Mouse (Mus musculus) gastrocnemius, postnatal 4 days (tissue): ENCODE data around the gene Pgbd5. TPM values are rescaled to one million over a fixed set of nuclear protein-coding genes. Genes with fewer than 3 reads are reported as not detected.
A peak's percentile ranks its signal among the peaks of the same experiment; 100 is the strongest.

Experiments used
- DNase-seq, 2 experiments: peaks; one replicate each; pipeline ENCODE4 v3.0.0; 2021 to 2022; ENCODE audit warnings: low spot score in 2 of 2, mixed read lengths in 2 of 2
- long read RNA-seq, 2 experiments: library from polyadenylated mRNA; stranded (forward); transcript quantifications; one replicate each; pipeline ENCODE4 v2.0.0; 2021
- total RNA-seq, 2 experiments: library from RNA; stranded (reverse); gene quantifications; 2 replicates each; pipeline ENCODE4 v1.2.3; 2021

The Pgbd5 gene
- total RNA-seq, result 1 to 10 TPM; 2.0 to 2.5 TPM
- long read RNA-seq, experiment 1, partial matches to known transcripts, result 0 of 1 reads
- long read RNA-seq, experiment 1, other reads (novel, unspliced or antisense), result 0 of 1 reads
- long read RNA-seq, experiment 2, transcript Pgbd5-201 (7 exons, 2,824 nt), result major isoform, 7 of 11 reads
- long read RNA-seq, experiment 2, partial matches to known transcripts, result 0 of 11 reads
- long read RNA-seq, experiment 2, other reads (novel, unspliced or antisense), result 4 of 11 reads

DNA sequence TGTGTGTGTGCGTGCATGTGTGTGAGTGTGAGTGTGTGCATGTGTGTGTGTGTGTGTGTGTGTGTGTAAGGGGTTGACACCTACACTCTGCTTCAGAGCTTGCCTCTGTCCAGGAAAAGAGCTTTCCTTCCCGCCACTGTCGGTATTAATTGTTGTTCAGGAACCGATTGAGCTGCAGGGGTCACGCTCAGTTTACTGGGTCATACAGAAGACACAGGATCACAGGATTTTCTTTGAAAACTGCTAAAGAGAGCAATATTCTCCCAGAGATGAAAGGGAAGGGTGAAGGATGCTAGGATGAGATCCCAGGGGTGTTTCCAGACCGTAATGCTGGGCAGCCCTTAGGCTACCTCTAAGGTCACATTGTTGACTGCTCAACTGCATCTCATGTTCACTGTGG is at the start of gene Pgbd5:
Gene Pgbd5, minus strand, starts transcription at position 101 of the 400 bp plus-strand sequence.
- no peak for DNase-seq

DNA sequence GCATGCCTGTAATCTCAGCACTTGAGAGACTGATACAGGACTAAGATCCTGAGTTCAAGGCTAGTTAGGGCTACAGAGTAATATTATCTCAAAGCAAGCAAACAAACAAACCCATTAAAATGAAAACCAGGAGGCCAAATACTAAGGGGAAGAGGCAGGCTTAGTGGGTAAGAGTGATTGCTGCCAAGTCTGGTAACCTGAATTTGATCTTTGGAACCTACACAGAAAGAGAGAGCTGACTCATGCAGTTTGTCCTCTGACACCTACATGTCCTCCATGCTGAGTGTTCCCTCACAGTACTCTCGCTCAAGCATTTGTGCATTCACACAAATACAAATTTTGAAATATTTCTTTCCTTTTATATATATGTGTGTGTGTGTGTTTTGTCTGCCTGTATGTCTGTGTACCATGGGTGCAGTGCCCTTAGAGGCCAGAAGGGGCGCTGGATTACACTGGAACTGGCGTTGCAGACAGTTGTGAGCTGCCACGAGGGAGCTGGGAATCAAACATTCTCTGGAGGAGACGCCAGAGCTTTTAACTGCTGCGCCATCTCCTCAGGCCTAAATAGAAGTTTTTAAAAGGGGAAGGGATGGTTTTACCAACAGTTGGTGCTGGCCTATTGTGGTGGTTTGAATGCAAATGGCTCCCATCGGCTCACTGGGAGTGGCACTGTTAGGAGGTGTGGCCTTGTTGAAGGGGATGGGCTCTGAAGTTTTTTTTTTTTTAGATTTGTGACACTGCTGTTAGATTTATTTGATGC is 44.1 kb upstream of the Pgbd5 start:
- DNase-seq, result no peak

DNA sequence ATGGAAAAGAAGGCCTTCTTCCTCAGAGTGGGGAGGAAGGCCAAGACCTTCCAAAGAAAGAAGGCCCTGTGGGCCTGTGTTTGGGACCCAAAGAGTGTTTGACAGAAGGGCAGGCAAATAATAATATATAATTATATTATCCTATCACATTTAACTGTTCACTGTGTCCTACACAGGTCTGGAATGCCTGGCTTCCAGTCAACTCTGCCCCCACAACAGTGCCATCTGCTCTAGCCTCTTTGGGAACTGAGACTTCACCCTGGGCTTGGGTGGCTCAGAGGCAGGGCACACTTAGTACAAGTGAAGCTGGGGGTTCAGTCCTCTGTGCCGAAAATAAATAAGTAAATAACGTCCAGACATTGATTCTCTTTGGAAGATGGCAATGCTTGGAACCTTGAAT is 43.3 kb upstream of the Pgbd5 start:
- no peak for DNase-seq

DNA sequence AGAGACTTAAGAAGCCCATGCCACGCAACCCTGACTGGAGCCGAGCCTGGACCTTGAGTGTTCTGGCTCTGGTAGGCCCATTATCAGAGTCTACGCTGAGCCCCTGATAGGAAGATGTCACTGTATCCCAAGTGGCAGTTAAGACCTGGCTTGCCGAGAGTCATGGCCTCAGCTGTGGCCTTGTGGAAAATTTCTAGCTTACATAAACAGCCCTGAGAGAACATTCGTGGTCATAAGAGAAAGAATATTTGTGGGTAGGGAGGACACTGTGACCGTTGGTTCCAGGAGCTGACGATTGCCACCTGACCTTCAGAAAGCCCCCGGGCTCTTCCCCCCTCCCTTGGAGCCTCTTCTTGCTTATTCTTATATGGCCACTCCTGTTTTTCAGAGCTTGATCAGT is 40.9 kb upstream of the Pgbd5 start:
- no peak for DNase-seq

DNA sequence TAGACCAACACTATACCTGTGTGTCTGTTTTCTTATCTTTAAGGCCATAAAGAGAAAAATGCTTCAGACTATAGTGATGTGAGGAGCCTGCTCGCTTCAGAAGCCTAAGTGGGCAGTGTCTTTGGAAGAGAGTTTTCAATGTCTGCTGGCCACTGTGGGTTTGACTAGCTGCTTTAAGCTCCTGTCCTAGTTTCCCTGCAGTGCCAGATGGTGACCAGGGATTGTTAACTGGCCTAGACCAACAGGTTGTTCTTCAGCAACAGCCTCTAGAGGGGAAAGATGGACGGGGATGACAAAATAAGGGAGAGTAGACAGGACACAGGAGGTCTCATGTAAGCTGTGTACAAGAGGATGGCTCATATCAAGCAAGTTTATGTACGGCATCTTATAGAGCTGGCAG is 39.8 kb upstream of the Pgbd5 start:
- DNase-seq, result no peak

DNA sequence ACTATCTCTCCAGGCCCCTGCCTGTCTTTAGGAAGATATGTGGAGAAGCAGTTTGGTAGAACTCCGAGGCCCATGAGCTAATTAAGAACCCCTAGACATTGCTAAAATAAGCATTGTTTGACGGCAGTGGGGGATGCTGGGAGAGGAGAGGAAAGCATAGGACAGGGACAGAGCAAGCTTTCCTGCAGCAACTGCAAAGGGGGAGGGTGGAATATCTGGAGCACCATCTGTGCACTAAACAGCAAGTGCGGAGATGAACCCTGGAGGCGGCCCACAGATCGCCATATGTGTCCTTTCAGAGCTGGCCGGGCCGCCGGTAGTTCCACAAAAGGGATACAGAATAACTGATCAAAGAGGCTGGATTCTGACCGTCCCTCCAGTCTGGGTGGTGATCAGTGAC is 37.2 kb upstream of the Pgbd5 start:
- no peak for DNase-seq

DNA sequence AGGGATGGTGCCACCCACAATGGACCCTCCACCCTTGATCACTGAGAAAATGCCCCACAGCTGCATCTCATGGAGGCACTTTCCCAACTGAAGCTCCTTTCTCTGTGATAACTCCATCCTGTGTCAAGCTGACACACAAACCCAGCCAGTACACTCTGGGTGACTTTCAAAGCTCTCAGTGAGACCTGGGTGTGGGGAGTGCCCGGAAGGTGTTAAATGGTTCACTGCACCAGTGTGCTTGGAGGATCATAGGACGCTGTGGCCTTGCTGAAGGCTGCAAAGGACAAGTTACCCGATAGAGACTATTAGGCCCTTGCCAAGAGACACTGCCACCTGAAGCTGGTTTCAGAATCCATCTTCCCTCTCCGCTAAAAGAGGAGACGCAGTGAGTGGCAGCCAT is 36.2 kb upstream of the Pgbd5 start:
- no peak for DNase-seq

DNA sequence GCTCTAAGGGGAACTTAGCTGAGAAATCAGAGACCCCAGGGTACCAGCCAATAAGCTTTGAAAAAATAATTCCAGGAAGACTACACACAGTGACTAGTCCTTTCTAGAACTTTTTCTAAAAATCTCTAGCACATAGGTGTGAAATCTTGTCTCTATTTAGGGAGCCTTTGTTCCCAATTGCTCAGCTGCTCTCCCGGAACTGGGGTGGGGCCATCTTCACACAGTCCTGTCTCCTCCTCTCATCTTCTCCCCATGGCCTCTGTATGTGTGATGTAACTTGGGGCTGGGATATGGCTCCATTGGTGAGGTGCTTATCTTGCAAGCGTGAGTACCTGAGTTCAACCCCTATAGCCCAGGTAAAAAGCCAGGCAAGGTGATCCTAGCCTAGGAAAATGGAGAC is 25.2 kb upstream of the Pgbd5 start:
- DNase-seq, result no peak

DNA sequence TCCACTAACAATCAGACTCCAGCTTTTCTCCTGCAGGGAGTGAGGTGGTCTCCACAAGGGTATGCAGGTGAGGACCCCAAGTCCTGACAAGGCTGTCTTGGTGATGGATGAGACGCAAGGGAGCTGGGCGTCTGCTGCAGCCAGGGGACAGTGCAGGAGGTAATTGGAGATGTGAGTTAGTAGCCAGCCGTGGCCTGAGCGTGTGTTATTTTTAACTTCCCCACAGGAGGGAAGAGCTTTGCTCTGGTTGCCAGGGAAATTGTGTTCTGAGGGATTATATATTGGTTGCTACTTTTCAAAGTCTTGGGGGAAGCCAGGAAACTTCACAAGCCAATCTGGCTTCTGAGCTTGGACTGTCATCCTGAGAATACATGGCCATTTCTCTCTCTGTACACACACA is 23.7 kb upstream of the Pgbd5 start:
- DNase-seq, result no peak

DNA sequence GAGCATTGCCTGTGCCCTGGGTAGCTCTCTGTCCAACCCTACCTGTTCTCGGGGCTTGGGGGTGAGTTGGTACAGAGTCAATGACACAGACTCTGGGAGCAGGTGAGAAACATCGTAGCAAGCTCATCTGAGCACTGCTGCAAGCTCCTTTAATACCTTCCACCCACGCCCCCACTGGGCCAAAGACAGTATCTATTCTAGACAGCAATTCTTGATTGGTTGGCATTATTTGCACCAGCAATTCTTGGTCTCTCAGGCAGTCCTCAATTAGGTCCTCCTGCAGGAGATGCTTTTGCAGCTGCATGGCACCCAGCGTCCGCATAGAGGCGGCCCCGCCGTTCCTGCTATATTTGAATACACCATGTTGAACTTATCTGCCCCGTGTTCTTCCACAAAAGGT is 22.7 kb upstream of the Pgbd5 start:
- no peak for DNase-seq

DNA sequence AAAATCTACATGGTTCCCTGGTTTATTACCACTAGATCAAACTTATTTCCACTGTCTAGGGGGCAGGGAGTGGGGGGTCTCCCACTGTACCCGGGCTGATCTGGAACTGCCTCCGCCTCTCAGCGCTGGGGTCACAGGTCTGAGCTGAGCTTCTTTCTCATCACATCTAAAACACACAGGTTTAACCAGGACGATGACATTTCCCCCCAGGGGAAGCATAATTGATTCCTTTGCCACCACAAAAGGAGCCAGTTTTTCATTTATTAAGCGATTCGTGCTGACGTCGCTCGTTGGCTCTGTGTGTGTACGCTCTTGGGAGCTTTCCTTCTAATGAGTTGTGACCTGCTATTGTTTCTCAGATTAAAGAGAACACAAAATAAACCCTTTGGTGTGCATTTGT is 21.6 kb upstream of the Pgbd5 start:
- DNase-seq, result no peak

DNA sequence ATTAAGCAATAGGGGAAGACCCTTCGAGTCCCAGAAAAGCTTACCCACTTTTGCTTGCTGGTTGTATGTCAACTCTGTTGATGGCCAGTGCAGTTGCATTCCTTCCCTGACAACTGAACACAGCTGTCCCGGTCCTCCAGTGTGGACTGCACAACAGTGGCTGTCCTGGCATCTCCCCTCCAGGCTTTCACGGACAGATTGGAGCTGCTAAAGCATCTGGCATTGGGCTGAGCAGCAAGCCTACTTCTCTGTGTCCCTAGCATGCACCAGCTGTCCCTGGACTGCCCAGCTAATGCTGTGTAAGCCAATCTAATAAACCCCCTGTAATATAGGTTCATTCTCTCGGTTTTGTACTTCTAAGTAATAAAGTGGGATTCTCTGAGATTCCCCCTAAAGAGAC is 21.2 kb upstream of the Pgbd5 start:
- DNase-seq, result peak in 1 of 2 experiments; percentile 13

DNA sequence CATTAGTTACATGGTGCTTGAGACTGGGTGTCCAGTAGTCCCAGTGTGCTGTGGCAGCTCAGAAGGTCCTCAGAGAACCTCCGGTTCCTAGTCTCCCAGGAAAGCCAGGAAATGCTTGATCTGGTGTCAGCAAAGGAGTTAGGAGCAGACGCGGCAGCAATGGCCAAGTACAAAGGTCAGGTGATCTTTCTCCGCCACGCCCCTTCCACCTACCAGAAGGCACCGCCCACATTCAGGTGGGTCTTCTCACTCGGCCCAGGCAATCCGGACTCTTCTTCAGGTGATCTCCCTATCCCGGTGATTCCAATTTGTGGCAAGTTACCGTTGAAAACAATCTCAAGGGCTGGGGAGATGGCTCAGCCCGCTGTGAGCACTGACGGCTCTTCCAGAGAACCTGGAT is 20.2 kb upstream of the Pgbd5 start:
- no peak for DNase-seq

DNA sequence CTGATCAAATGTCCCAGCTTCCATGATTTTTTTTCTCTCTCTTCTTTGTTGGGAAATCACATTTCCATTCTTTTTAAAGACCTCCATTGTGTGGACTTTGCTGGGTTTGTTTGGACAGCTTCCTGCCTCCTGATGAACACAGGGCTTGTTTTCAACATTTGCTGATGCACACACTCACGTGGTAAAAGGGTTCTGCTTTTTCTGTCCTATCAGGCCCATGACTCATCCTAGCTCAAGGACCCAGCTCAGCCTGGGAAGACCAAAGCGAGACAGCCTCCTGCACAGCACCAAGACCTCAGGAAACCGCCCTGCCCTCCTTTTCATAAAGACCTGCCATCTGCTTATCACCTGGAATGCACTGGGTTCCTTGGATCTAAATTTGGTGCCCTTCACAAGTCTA is 15.9 kb upstream of the Pgbd5 start:
- DNase-seq, result no peak

DNA sequence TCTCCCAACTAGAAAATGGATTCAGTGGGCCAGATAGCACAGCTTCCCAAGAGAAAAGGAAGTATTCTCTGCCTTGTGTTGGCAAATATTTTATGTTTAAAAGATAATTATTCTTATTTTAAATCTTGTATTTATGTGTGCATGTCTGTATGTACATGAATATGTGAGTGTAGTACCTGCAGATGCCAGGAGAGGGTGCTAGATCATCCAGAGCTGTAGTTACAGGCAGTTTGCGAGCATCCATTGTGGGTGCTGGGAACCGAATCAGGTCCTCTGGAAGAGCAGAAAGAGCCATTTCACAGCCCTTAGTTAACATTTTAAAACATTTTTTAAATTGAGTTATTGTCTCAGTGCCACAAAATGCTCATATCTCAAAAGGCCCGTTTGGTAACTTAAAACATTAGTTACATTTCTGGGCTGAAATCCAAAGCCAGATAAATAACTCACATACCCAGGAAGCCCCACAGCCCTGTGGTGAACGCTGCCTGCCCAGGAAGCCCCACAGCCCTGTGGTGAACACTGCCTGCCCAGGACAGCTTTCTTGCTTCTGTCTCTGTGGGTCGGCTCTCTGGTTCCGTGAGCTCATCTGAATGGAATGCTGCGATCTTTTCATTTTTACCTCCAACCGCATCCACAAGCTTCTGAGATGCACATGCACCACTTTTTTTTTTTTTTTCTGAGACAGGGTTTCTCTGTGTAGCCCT is 10.9 kb upstream of the Pgbd5 start:
- DNase-seq, result no peak

DNA sequence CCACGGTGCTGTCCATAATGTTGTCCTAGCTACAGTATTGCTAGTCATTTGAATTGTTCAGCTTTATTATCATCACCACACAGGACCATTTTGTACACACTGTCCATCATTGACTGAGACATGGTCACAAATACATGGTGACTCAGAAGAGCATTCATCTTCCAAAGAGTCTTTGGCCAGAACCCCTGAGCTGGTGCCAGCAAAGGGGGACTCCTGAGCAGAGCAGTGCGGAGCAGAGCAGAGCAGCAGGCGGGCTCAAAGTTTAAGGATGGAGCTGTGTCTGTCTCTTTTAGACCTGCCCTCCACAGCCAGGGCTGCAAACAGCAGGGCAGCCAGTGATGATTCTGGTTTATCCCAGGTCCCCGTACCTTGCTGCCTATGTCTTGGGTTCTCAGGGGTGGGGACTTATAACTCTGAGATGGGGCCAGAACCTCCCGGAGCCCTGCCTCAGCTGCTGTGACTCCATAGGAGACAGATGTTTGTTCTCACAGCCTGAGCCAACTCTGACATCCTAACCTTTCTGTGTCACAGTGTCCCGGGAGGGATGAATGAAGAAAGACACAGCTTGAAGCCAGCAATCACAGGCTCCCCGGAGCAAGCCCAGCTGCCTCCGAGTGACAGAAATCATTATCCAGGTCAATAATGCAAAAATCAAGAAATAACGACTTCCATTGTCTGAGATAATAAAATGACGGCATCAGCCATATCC is 9.7 kb upstream of the Pgbd5 start:
- DNase-seq, result no peak

DNA sequence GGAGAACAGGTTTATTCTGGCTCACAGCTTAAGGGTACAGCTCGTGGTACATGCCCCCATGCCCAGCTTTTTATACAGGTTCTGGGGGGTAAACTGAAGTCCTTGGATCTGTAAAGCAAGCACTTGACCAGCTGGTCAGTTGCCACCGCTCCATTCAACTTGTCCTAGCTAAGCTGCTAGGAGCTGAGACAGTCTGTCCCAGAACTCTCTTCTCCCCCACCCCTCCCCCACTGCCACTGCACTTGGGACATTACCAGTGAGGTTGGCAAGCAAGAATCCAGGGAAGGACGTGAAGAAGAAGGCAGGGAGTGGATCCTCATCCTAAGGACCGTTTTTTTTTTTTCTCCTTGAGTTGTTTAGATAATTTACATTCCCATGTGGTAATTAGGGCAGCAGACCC is 2.7 kb downstream of the Pgbd5 start:
- no peak for DNase-seq

DNA sequence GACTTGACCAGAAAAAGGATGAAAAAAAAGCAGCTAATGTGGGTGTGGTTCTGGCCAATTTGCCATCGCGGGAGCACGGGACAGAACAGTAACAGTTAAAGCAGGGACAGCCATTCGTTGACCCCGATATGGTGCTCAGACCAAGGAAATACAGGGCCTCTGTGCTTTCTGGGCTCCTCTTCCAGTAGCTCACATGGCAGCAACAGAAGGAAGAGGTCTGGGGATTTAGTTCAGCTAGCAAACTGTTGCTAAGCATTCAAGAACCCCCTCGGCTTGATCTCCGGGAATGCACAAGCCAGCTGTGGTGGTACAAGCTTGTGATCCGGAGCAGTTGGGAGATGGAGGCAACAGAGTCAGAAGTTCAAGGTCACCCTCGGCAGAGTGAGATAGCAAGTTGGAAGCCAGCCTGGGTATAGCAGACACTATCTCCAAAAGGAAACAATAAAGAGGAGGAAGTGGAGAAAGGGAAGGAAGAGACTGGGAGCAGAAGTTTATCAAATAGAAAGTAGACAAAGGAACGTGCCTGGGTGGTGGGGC is 3.7 kb downstream of the Pgbd5 start:
- no peak for DNase-seq

DNA sequence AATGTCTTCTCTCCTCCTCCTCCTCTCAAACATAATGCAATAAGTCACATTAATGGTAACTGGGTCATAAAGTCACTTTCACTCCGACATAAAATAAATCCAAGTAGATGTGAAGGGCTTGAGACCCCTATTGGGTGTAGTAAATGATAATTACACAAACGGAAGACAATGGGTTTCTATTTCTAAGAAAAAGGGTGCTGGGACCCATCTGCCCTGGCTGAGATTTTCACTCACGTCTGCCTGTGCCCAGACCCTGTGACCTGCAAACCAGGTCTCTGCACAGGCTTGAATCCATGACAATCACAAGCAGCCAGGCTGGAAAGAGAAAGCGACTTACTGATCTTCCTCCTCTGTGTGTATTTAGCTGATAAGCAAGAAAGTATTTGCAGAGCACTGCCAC is 4.3 kb downstream of the Pgbd5 start:
- DNase-seq, result no peak

DNA sequence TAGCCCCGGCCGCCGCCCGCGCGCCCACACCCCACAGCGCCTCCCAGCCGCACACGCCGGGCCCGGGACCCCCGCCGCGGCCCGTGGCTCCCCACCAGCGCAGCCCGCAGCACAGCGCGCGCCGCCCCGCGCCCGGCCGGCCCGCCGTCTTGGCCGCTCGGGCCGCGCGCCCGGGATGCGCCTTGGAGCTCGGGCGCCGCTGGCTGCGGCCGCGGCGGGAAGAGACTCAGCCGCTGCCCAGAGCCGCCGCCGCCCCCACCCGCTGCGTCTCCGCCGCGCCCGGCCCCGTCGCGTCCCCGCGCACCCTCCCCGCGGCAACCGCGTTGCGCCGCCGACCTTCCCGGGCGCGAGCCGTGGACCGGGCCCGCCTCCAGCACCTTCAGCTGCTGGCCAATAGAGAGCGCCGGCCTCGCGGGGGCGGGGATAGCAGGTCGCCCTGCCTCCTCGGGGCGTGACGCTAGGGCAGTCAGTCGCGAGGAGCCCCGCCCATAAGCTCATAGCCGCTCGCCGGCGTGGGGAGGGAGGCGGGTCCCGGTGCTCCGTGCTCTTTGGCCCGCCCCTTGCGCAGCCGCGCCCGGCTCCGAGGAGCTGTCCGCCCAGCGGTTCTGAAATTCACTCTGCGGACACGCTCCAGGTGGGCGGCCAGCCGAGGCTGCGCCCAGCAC is 5.2 kb downstream of the Pgbd5 start:
- peak; percentile 93 to 96 for DNase-seq
